Mouse (Mus musculus) neural tube, embryonic 11.5 days (tissue): ENCODE data around the gene Rhof. TPM values are rescaled to one million over a fixed set of nuclear protein-coding genes. Genes with fewer than 3 reads are reported as not detected.
A peak's percentile ranks its signal among the peaks of the same experiment; 100 is the strongest.

Source experiments
- ATAC-seq: fragments of 200-750 bp; cut with Nextera tagmentation; 2 replicates; pipeline ENCODE4 v1.8.0; 2017; ENCODE audit warnings: moderate number of reproducible peaks, mild to moderate bottlenecking, moderate TSS enrichment, moderate library complexity; ENCODE audit not compliant: insufficient read depth, low FRiP score, low TSS enrichment
- DNase-seq: peaks from one replicate; pipeline ENCODE4 v3.0.0-alpha.2; 2015; ENCODE audit warnings: low spot score
- H3K27ac ChIP-seq: fragments of 300-500 bp; sonication (generic); 2 replicates; pipeline ENCODE4 v1.5.1; 2014; ENCODE audit warnings: low read depth, mild to moderate bottlenecking, low read length
- H3K27me3 ChIP-seq: fragments of 300-500 bp; sonication (generic); 2 replicates; pipeline ENCODE4 v1.6.1; 2014; ENCODE audit warnings: mild to moderate bottlenecking, low read length, mixed read lengths; ENCODE audit not compliant: control insufficient read depth, insufficient read depth
- H3K36me3 ChIP-seq: fragments of 300-500 bp; sonication (generic); 2 replicates; pipeline ENCODE4 v1.6.1; 2014; ENCODE audit warnings: mild to moderate bottlenecking, low read length, moderate library complexity, mixed read lengths; ENCODE audit not compliant: control insufficient read depth, insufficient read depth
- H3K4me1 ChIP-seq: fragments of 300-500 bp; sonication (generic); 2 replicates; pipeline ENCODE4 v1.6.1; 2014; ENCODE audit warnings: low read length, mixed read lengths; ENCODE audit not compliant: control insufficient read depth, insufficient read depth
- H3K4me2 ChIP-seq: fragments of 300-500 bp; sonication (generic); 2 replicates; pipeline ENCODE4 v1.6.1; 2014; ENCODE audit warnings: low read depth, mild to moderate bottlenecking, moderate library complexity
- H3K4me3 ChIP-seq: fragments of 300-500 bp; sonication (generic); 2 replicates; pipeline ENCODE4 v1.5.1; 2014; ENCODE audit warnings: low read depth, low read length
- H3K9ac ChIP-seq: fragments of 300-500 bp; sonication (generic); 2 replicates; pipeline ENCODE4 v1.6.1; 2014; ENCODE audit warnings: mild to moderate bottlenecking, low read length
- H3K9me3 ChIP-seq: fragments of 300-500 bp; sonication (generic); 2 replicates; pipeline ENCODE4 v1.6.1; 2016; ENCODE audit warnings: low read length; ENCODE audit not compliant: control insufficient read depth
- WGBS: fragments of 180-500 bp; shearing (Covaris S2); extraction: QIAGEN DNeasy Blood & Tissue Kit; methylation state at CpG from one replicate; pipeline ENCODE4 v1.1.7; 2014; 5-methylcytosine and 5-hydroxymethylcytosine counted together
- polyA plus RNA-seq: library from polyadenylated mRNA; unstranded; fragments of >200 nt; fragmentation: Nextera tagmentation; extraction: Ambion mirVana; gene quantifications from 2 replicates; pipeline ENCODE4 v1.2.1, GENCODE M21; 2014

Rhof gene
- polyA plus RNA-seq, 1 experiment from 2014 or later, result 1.6 TPM

DNA sequence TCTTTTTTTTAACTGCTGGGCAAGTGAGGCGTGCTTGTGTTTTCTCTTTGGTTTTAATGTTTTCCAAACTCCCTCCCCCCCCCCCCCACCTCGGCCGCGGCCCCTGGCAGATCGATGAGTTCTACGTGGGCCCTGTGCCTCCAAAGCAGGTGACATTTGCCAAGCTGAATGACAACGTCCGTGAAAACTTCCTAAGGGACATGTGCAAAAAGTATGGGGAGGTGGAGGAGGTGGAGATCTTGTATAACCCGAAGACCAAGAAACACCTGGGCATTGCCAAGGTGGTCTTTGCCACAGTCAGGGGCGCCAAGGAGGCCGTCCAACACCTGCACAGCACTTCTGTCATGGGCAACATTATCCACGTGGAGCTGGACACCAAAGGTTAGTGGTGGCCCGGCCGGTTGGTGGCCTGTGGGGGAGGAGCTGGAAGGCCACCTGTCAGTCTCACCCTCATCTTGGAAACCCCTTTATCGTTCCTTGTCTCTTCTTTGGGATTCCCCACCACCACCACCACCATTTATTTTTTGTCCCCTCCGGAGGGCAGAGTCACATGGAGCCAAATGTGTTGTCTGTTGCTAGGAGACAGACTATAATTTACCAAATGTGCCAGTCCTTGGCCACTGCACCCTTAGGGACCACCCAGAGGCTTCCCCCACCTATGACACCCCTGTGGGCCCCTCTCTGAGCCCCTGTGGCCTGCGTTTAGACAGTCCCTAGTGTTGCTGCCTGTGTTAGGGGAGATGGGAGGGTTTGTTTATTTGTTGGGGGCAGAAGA, 11.7 kb upstream of the Rhof start:
- H3K27ac ChIP-seq, result no peak overlapping the region
- H3K4me2 ChIP-seq, result peak overlapping the region; percentile 100
- no peaks in the 10 kb centered on the region for H3K9me3 ChIP-seq
- DNase-seq (peak; percentile 34), ATAC-seq (no peak)
- H3K4me3 ChIP-seq, result peak overlapping the region; percentile 84
- WGBS, result 3% methylated on average over 17 of the region's 17 CpGs
- peaks cover 13% of the 10 kb centered on the region for H3K36me3 ChIP-seq
- no peaks in the 10 kb centered on the region for H3K27me3 ChIP-seq
- peak overlapping the region; percentile 98 for H3K9ac ChIP-seq
- H3K4me1 ChIP-seq, result peaks cover 24% of the 10 kb centered on the region

- Histone ChIP-seq H3K9ac (peak overlapping the region; percentile 98), H3K4me3 (peak overlapping the region; percentile 84), H3K4me2 (peak overlapping the region; percentile 100), H3K36me3 (peaks cover 8% of the 10 kb centered on the region), H3K27ac (peak overlapping the region; percentile 100), H3K9me3 (no peaks in the 10 kb centered on the region), H3K27me3 (no peaks in the 10 kb centered on the region), H3K4me1 (peaks cover 16% of the 10 kb centered on the region)
- DNase-seq (peak; percentile 51), ATAC-seq (no peak)
- under 1% methylated on average over 21 of the region's 24 CpGs for WGBS
Observed at GRCm38 (mm10) chr5:123143251-123143970, 10.9 kb upstream of the Rhof start.

DNA sequence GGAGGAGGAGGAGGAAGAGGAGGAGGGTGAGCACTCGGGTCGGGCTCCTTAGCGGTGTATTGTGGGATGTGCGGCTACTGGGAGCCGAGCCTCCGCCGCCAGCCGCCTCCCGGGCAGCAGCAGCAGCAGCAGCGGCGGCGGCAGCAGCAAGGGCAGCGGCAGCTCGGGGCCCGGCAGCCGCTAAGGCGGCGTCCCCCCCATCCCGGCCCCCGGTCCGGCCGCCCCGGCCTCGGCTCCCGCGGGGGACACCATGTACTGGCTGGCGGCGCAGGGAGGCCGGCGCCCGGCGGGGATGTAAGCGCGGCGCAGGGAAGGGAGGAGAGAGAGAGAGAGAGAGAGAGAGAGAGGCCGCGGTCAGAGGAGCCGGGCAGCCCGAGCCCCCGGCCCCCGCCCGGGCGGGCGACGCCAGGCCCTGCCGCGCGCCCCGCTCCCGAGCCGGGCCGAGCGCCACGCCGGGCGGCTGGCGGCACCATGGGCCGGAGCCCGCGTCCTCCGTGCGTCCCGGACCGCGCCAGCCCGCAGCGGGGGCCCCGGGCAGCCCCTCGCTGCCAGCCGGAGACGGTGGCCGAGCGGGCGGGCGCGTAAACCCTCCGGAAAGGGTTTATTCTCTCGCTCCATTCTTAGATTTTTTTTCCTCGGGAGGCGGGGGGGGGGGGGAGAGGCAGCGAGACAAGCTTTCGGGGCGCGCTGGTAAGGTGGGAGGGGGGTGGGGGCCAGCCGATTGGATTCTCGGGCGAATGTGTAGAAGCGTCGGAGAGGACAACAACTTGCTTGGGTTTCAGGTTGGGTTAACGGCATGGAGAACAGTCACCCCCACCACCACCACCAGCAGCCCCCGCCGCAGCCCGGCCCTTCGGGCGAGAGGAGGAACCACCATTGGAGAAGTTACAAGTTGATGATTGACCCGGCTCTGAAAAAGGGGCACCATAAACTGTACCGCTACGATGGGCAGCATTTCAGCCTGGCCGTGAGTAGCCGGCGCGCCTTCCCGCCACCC, 10.0 kb upstream of the Rhof start, which contains the start of gene Setd1b:
Gene Setd1b, plus strand, starts transcription at position 33 of the 997 bp plus-strand sequence.
- Histone ChIP-seq H3K4me1 (peaks cover 16% of the 10 kb centered on the region), H3K4me2 (peak within 1 kb of the TSS; percentile 100), H3K4me3 (peak within 1 kb of the TSS; percentile 84), H3K27me3 (no peaks in the 10 kb centered on the region), H3K27ac (peak within 1 kb of the TSS; percentile 100), H3K9ac (peak within 1 kb of the TSS; percentile 98), H3K9me3 (no peaks in the 10 kb centered on the region), H3K36me3 (peaks cover under 1% of the 10 kb centered on the region)
- DNase-seq (peak; percentile 72), ATAC-seq (0 out of 2 replicates have a peak, but pooled peaks have one; percentile 8)
- WGBS, result under 1% methylated on average over 72 of the region's 103 CpGs

DNA sequence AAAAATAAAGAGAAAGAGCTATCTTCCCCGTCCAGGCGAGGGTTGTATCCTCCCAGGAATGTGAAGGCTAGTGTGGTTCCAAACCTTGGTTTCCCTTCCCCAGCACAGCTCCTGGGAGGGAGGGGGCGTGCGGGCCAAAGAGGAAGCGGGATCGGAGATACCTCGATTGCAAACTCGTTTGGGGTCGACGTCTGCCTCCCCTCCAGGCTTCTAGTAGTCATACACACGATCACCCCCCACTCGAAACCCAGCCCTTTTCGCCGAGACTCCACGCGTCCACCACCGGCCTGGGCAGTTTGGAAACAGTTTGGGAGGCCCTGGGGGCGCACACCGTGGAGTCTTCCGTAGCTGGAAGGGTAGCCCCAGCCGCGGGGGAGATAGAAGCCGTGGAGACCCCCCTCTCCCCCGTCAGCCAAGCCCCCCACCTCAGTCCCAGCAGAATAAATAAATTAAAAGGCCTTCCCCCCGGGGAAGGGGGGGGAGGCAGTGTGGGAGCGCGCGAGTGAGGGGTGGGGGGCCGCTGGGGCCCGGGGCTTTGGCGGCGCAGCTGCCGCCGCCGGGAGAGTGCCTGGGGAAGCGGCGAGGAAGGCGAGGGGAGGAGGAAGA, 9.2 kb upstream of the Rhof start:
- Histone ChIP-seq H3K9ac (peak overlapping the region; percentile 98), H3K4me1 (peaks cover 23% of the 10 kb centered on the region), H3K27me3 (no peaks in the 10 kb centered on the region), H3K27ac (peak overlapping the region; percentile 100), H3K4me3 (peak overlapping the region; percentile 84), H3K36me3 (no peaks in the 10 kb centered on the region; the same call in 1 of the 2 replicates), H3K9me3 (no peaks in the 10 kb centered on the region), H3K4me2 (peak overlapping the region; percentile 100)
- ATAC-seq, result 0 out of 2 replicates have a peak, but pooled peaks have one; percentile 4
- under 1% methylated on average over 37 of the region's 38 CpGs for WGBS
- peak; percentile 75 for DNase-seq

DNA sequence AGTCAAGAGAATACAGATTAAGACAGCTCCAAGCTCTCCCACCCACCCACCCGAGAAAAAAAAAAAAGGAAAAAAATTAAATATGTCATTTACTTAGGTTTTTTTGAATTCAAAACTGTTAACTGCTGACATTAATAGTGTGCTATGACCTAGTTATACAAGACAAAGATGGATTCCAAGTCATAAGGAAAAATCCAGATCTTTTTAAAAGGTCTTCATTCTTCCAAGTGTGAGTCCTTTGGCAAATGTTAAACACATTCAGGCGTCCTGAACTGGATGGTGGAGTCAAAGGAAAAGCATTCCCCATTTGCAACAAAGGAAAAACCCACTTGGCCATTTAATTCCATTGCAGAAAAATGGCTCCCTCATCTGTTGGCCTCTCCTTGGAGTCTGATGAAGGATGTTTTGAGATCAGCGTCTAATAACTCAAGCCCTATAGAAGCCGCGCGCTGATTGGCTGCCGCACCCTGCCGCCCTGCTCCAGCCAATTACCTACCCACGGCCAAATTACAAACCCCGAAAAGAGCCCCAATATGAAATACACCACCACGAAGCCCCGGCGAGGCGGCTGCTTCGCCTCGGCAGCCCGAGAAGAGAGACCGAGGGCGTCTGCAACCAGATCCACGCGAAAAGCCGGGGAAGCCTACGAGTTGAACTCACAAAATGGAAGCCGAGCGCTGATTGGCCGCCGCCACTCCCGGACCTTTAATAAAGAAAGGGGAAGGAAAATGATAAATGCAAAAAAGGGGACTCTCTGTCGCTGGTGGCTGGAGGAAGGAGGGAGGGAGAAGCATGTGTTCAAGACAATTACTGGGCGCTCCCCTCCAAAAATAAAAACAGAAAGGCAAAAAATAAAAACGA, 8.4 kb upstream of the Rhof start:
- peak overlapping the region; percentile 100 for H3K4me2 ChIP-seq
- H3K9ac ChIP-seq, result peak overlapping the region; percentile 98
- H3K27me3 ChIP-seq, result no peaks in the 10 kb centered on the region
- no peaks in the 10 kb centered on the region for H3K36me3 ChIP-seq
- peak overlapping the region; percentile 100 for H3K27ac ChIP-seq
- under 1% methylated on average over 31 of the region's 31 CpGs for WGBS
- peaks cover 30% of the 10 kb centered on the region for H3K4me1 ChIP-seq
- DNase-seq, result peak; percentile 93
- peak; percentile 46; the same call in 1 of the 2 replicates for ATAC-seq
- H3K9me3 ChIP-seq, result no peaks in the 10 kb centered on the region
- peak overlapping the region; percentile 84 for H3K4me3 ChIP-seq

GRCm38 (mm10) chr5:123139722-123140627, 7.5 kb upstream of the Rhof start:
- H3K27me3 ChIP-seq, result no peaks in the 10 kb centered on the region
- H3K4me2 ChIP-seq, result peak overlapping the region; percentile 100
- H3K4me3 ChIP-seq, result peak overlapping the region; percentile 84
- DNase-seq (peak; percentile 59), ATAC-seq (no peak)
- no peaks in the 10 kb centered on the region for H3K9me3 ChIP-seq
- peak overlapping the region; percentile 100 for H3K27ac ChIP-seq
- peaks cover 36% of the 10 kb centered on the region for H3K4me1 ChIP-seq
- H3K9ac ChIP-seq, result peak overlapping the region; percentile 100
- H3K36me3 ChIP-seq, result no peaks in the 10 kb centered on the region
- WGBS, result under 1% methylated on average over 28 of the region's 28 CpGs
